Mouse (Mus musculus) testis, adult 2 months (tissue): ENCODE results near the gene Tgfbr3. TPM values are rescaled to one million over a fixed set of nuclear protein-coding genes. Genes with fewer than 3 reads are reported as not detected.

ENCODE experiments used
- H3K27ac ChIP-seq: fragments of 200-500 bp; 2 replicates; pipeline ENCODE4 v1.5.1; 2012; ENCODE audit warnings: low read depth, low read length; ENCODE audit not compliant: control insufficient read depth, insufficient read depth
- H3K27me3 ChIP-seq: fragments of 200-500 bp; 2 replicates; pipeline ENCODE4 v1.6.1; 2012; ENCODE audit warnings: mild to moderate bottlenecking, low read length, moderate library complexity; ENCODE audit not compliant: control insufficient read depth, insufficient read depth
- H3K36me3 ChIP-seq: fragments of 200-500 bp; 2 replicates; pipeline ENCODE4 v1.6.1; 2012; ENCODE audit warnings: mild to moderate bottlenecking, low read length; ENCODE audit not compliant: control insufficient read depth, insufficient read depth
- H3K4me1 ChIP-seq: fragments of 200-500 bp; 2 replicates; pipeline ENCODE4 v1.6.1; 2012; ENCODE audit warnings: low read length; ENCODE audit not compliant: control insufficient read depth, insufficient read depth
- H3K4me3 ChIP-seq: fragments of 200-500 bp; 2 replicates; pipeline ENCODE4 v1.5.1; 2012; ENCODE audit warnings: low read depth, mild to moderate bottlenecking, low read length, moderate library complexity, mixed read lengths; ENCODE audit not compliant: control insufficient read depth
- CTCF ChIP-seq: fragments of 200-500 bp; IDR thresholded peaks from 2 replicates; pipeline ENCODE4 v1.5.1; 2012; ENCODE audit warnings: low read depth, mild to moderate bottlenecking, inconsistent platforms, low read length, moderate library complexity; ENCODE audit not compliant: control insufficient read depth, insufficient read depth, insufficient replicate concordance
- POLR2A ChIP-seq: fragments of 200-500 bp; IDR thresholded peaks from 2 replicates; pipeline ENCODE4 v1.6.1; 2012; ENCODE audit warnings: low read depth, mild to moderate bottlenecking, inconsistent platforms, low read length, moderate library complexity; ENCODE audit not compliant: control insufficient read depth
- polyA plus RNA-seq: library from polyadenylated mRNA; depleted of rRNA; stranded (reverse); fragments of >200 nt; gene quantifications from 2 replicates; pipeline ENCODE4 v1.2.3, GENCODE M21; 2012

Tgfbr3 gene
- polyA plus RNA-seq, 1 experiment, result 8.4 TPM

DNA sequence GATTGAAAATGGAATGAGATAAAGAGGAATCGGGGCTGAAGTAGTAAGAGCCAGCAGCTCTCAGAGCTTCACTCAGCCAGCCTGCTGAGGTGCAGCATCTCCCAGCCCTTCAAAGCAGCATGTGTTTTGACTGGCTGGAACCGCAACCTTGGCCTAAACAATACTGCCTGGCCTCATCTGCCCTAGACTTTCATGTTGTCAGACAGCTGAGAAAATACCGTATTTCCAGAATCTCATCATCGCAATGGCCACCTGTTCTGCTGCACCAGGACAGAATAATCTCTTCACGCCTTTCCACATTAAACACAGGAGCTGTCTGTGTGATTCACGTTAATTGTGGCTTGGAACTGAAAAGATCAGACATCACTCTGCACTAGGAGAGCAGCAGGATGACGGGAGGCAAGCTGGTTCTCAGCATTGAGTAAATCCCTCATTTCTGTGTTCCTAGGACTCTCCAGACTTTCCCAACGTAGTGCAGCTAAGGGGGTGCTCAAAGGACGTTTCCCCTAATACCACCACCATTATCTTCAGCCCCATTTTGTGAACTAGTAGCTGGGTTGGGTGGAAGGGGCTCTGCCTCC lies 145.1 kb downstream of the Tgfbr3 start:
- TF ChIP-seq POLR2A, result no peak
- TF ChIP-seq CTCF, result no peak
- no peaks in the 10 kb centered on the region for H3K4me1 ChIP-seq
- H3K4me3 ChIP-seq, result no peak overlapping the region
- H3K36me3 ChIP-seq, result no peaks in the 10 kb centered on the region
- no peak overlapping the region for H3K27ac ChIP-seq
- H3K27me3 ChIP-seq, result no peaks in the 10 kb centered on the region

DNA sequence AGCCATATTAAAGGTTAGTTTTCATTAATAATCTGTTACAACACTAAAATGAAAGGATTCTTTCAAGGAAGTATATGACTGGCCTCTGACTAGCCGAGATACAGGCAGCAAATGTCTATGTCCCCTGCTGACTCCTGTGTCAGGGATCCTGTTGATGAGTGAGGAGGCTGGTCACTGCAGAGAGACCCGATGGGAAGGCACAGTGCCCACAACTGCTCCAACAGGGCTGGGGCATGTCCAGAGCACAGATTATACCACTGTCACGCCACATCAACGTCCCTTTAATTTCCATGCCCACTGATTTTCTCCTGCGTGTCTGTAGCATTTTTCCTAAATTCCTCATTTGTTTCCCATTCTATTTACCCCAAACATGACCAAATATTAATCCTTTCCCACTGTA lies 146.0 kb downstream of the Tgfbr3 start:
- no peaks in the 10 kb centered on the region for H3K27me3 ChIP-seq
- H3K4me3 ChIP-seq, result no peak overlapping the region

GRCm38 (mm10) chr5:107142791-107143190 lies 146.6 kb downstream of the Tgfbr3 start:
- Histone ChIP-seq H3K4me3 (no peak overlapping the region), H3K4me1 (no peaks in the 10 kb centered on the region), H3K27ac (no peak overlapping the region), H3K36me3 (no peaks in the 10 kb centered on the region), H3K27me3 (no peaks in the 10 kb centered on the region)
- TF ChIP-seq CTCF (no peak), POLR2A (no peak)

More for the DNA sequence above, 146.0 kb downstream of the Tgfbr3 start:
- H3K36me3 ChIP-seq, result no peaks in the 10 kb centered on the region
- no peaks in the 10 kb centered on the region for H3K4me1 ChIP-seq
- no peak overlapping the region for H3K27ac ChIP-seq
- no peak for TF ChIP-seq CTCF
- no peak for TF ChIP-seq POLR2A

- Histone ChIP-seq H3K36me3 (no peaks in the 10 kb centered on the region), H3K27ac (no peak overlapping the region), H3K4me3 (no peak overlapping the region), H3K4me1 (no peaks in the 10 kb centered on the region), H3K27me3 (no peaks in the 10 kb centered on the region)
- TF ChIP-seq CTCF, result no peak
- TF ChIP-seq POLR2A, result no peak
Measured at GRCm38 (mm10) chr5:107141375-107141774, 148.1 kb downstream of the Tgfbr3 start.

DNA sequence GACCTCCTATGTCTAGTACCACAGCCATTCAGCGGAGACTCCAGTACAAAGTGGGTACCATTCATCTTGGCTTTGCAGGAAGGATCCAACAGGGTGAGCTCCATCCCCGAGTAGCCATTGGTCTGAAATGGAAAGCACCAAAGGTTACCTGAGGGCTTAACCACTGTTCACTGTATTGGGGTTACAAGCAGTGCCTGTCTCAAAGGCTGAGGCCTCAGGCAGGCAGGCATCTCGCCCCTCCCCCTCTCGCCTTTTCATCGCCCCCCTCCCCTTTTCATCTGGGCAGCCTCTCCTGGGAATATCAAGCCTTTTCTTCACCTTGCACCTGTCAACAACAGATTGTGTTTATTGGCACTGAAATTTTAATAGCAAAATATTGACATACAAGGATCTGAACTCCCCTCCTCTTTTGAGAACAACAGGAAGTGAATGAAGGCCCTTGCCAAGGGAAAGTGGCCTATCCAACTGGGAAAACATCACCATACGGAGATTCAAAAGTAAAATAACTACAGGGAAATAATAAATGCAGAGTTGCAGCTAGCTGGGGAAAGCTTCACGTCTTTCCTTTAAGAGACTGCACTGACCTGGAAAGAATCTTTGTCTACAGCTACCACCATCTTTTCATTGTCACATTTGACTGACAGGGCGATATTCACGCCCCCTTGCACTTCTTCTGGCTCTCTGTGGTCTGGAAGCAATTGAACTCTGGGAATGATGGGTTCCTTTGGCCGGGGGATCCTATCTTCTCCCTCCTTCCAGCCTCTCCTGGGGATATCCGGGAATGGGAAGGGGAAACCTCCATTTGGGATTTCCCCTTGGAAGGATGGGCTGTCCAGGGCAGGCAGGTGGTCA lies 149.4 kb downstream of the Tgfbr3 start:
- no peak overlapping the region for H3K4me3 ChIP-seq
- H3K27ac ChIP-seq, result no peak overlapping the region
- TF ChIP-seq CTCF (no peak), POLR2A (no peak)
- no peaks in the 10 kb centered on the region for H3K4me1 ChIP-seq
- H3K36me3 ChIP-seq, result no peaks in the 10 kb centered on the region
- H3K27me3 ChIP-seq, result no peaks in the 10 kb centered on the region

DNA sequence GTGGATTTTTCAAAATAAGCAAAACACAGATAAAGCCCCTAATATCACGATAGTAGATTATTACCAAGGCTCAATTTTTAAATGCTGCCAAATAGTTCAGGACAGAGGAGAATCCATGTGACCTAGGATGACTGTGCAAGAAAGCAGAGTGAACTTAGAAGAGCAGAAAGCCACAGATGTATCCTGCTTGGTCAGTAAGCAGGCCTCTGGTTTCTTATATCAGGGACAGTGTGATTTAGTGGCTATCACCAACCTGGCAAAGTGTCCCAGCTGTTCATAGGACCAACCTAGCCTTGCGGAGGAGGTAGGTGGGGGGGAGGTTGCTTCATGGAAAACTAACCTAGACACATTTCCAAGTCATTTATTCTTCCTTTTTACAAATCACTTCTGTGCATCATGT lies 156.1 kb downstream of the Tgfbr3 start:
- no peak overlapping the region; the same call in 1 of the 2 replicates for H3K27ac ChIP-seq
- no peaks in the 10 kb centered on the region for H3K4me1 ChIP-seq
- TF ChIP-seq CTCF (no peak), POLR2A (no peak)
- H3K27me3 ChIP-seq, result no peaks in the 10 kb centered on the region
- H3K36me3 ChIP-seq, result no peaks in the 10 kb centered on the region
- no peak overlapping the region for H3K4me3 ChIP-seq

GRCm38 (mm10) chr5:107132231-107132630 lies 157.2 kb downstream of the Tgfbr3 start:
- Histone ChIP-seq H3K4me1 (no peaks in the 10 kb centered on the region), H3K36me3 (no peaks in the 10 kb centered on the region), H3K27me3 (no peaks in the 10 kb centered on the region), H3K4me3 (no peak overlapping the region), H3K27ac (no peak overlapping the region)
- TF ChIP-seq CTCF (no peak), POLR2A (no peak)
